ENCODE assay signal across 10 mouse cellular contexts in the genomic region with DNA sequence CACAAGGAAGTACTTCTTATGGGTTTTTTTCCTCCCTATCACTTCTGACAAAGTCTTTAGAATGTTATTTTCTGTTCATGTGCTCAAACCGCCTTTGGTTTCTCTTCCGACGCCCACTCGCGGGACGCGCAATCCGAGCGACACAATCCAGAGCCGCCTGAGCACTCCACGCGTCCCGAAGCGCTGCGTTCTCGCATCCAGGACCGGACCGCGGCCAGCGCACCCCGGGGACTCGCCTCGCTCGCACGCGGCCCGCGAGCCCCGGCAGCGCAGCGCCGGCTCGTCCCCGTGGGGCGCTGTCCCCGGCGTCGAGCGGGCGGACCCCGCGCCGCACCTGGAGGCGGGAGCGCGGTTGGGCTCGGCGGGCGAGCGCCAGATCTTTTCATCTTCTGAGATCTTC. TPM values are rescaled to one million over a fixed set of nuclear protein-coding genes. Genes with fewer than 3 reads are reported as not detected.
DNase-seq lines count a peak whose midpoint lies in the region; ATAC-seq and TF ChIP-seq lines count a peak whose summit lies in the region.
"Not testable (repeated sequence)": the region's sequence is repeated elsewhere in the genome, so short reads cannot be mapped to it uniquely, and the experiment has no call there.
"Had no signal": no experiment of that assay in that cellular context is flagged by ENCODE, and none has a peak within 500 bp of the region (broad histone marks: within the 10 kb centered on the region; RNA-seq: fewer than 3 reads in every experiment).

No protein-coding gene starts in this region.

- peak overlapping the region; percentile 79 for H3K4me2 ChIP-seq in hindbrain, embryonic 15.5 days
- peak overlapping the region; percentile 59 for H3K4me2 ChIP-seq in limb, embryonic 12.5 days
- peak overlapping the region; percentile 73 for H3K4me2 ChIP-seq in neural tube, embryonic 15.5 days

- H3K9me3 ChIP-seq in E14TG2a.4 (ENCODE audit: low read length); hindbrain, embryonic 15.5 days; limb, embryonic 12.5 days; megakaryocyte, embryonic 14.5 days; neural tube, embryonic 15.5 days (replicated peaks): not testable (repeated sequence)

- WGBS in hindbrain, embryonic 15.5 days = 6% methylated on average over 50 of the region's 50 CpGs
- WGBS in limb, embryonic 12.5 days = 4% methylated on average over 50 of the region's 50 CpGs
- WGBS in neural tube, embryonic 15.5 days = 4% methylated on average over 50 of the region's 50 CpGs

- ATAC-seq in hindbrain, embryonic 15.5 days (ENCODE audit: low FRiP score, low read depth); limb, embryonic 12.5 days (ENCODE audit: insufficient number of reproducible peaks, insufficient read depth, low FRiP score, low TSS enrichment, low read depth); neural tube, embryonic 15.5 days (ENCODE audit: low FRiP score): not testable (repeated sequence)

- not testable (repeated sequence) for H3K36me3 ChIP-seq in E14TG2a.4 (ENCODE audit: insufficient read depth, low read length); hindbrain, embryonic 15.5 days; limb, embryonic 12.5 days; megakaryocyte, embryonic 14.5 days (replicated peaks; ENCODE audit: low read length); neural tube, embryonic 15.5 days; testis, adult 2 months (ENCODE audit: control insufficient read depth, insufficient read depth, low read length)

- intact Hi-C loops in gastrocnemius, adult 2 months (cut with DNase I) = not testable (repeated sequence)

- TF ChIP-seq CTCF in E14TG2a.4 (conservative IDR thresholded peaks at IDR 0.05; ENCODE audit: low read length); gastrocnemius, adult 2 months (IDR thresholded peaks at IDR 0.05); testis, adult 2 months (IDR thresholded peaks at IDR 0.05; ENCODE audit: control insufficient read depth, insufficient read depth, insufficient replicate concordance, low read depth, low read length): not testable (repeated sequence)

- not testable (repeated sequence) for H3K27ac ChIP-seq in gastrocnemius, adult 2 months; hindbrain, embryonic 15.5 days (replicated peaks); limb, embryonic 12.5 days; neural tube, embryonic 15.5 days (replicated peaks); testis, adult 2 months (ENCODE audit: control insufficient read depth, insufficient read depth, low read depth, low read length)

- H3K27me3 ChIP-seq in E14TG2a.4 (ENCODE audit: insufficient read depth, low read length) = peaks cover 17% of the 10 kb centered on the region
- not testable (repeated sequence) for H3K27me3 ChIP-seq in hindbrain, embryonic 15.5 days; megakaryocyte, embryonic 14.5 days (replicated peaks); neural tube, embryonic 15.5 days (replicated peaks); testis, adult 2 months (ENCODE audit: control insufficient read depth, insufficient read depth, low read length)
- peaks cover 31% of the 10 kb centered on the region for H3K27me3 ChIP-seq in limb, embryonic 12.5 days

- not testable (repeated sequence) for TF ChIP-seq POLR2A in testis, adult 2 months (IDR thresholded peaks at IDR 0.05; ENCODE audit: control insufficient read depth, low read depth, low read length)

- H3K4me1 ChIP-seq in E14TG2a.4 (replicated peaks; ENCODE audit: low read depth, low read length); hindbrain, embryonic 15.5 days (replicated peaks); limb, embryonic 12.5 days (replicated peaks); megakaryocyte, embryonic 14.5 days; neural tube, embryonic 15.5 days; testis, adult 2 months (ENCODE audit: control insufficient read depth, insufficient read depth, low read length): not testable (repeated sequence)

- not testable (repeated sequence) for H3K9ac ChIP-seq in hindbrain, embryonic 15.5 days; limb, embryonic 12.5 days (replicated peaks); neural tube, embryonic 15.5 days (replicated peaks)

- H3K4me3 ChIP-seq in E14TG2a.4 (replicated peaks; ENCODE audit: low read length) = peak overlapping the region; percentile 49
- H3K4me3 ChIP-seq in gastrocnemius, adult 2 months = peak overlapping the region; percentile 52
- H3K4me3 ChIP-seq in hindbrain, embryonic 15.5 days = peak overlapping the region; percentile 42
- H3K4me3 ChIP-seq in limb, embryonic 12.5 days (replicated peaks) = peak overlapping the region; percentile 40
- H3K4me3 ChIP-seq in megakaryocyte, embryonic 14.5 days (replicated peaks) = peak overlapping the region; percentile 53
- H3K4me3 ChIP-seq in neural tube, embryonic 15.5 days (replicated peaks) = peak overlapping the region; percentile 42
- peak overlapping the region; percentile 29 for H3K4me3 ChIP-seq in testis, adult 2 months (ENCODE audit: control insufficient read depth, low read depth, low read length)

- DNase-seq in embryo, embryonic 11 days = peak; percentile 28
- DNase-seq in gastrocnemius, adult 2 months = not testable (repeated sequence)

RNA-seq across cellular contexts. Expression of gene Ms4a8a, which starts 11.2 kb away (rescaled TPM):
- total RNA-seq in gastrocnemius, adult 2 months (2021) = 1 to 10 TPM in 1 of 2 experiments, under 1 TPM in 1; 0.66 to 1.3 TPM
- not detected in 2 replicates for polyA plus RNA-seq in hindbrain, embryonic 15.5 days (2015; fragmentation: Nextera tagmentation; extraction: Ambion mirVana)
- not detected in 2 replicates for polyA plus RNA-seq in limb, embryonic 12.5 days (2016; fragmentation: Nextera tagmentation; extraction: Ambion mirVana)
- polyA plus RNA-seq in megakaryocyte, embryonic 14.5 days (2012; ENCODE audit: insufficient read depth, low replicate concordance) = not detected in 2 replicates
- 2.3 TPM in 1 of 2 replicates, not detected in the other for polyA plus RNA-seq in neural tube, embryonic 15.5 days (2015; fragmentation: Nextera tagmentation; extraction: Ambion mirVana)
- polyA plus RNA-seq in testis, adult 2 months (2012; rRNA removed) = 0.28 and 0.45 TPM in 2 replicates

RNA-seq across cellular contexts. Expression of gene 1700017D01Rik, which starts 38.5 kb away (rescaled TPM):
- total RNA-seq in gastrocnemius, adult 2 months (2021) = not detected
- not detected in 2 replicates for polyA plus RNA-seq in hindbrain, embryonic 15.5 days (2015; fragmentation: Nextera tagmentation; extraction: Ambion mirVana)
- polyA plus RNA-seq in limb, embryonic 12.5 days (2016; fragmentation: Nextera tagmentation; extraction: Ambion mirVana) = not detected in 2 replicates
- polyA plus RNA-seq in megakaryocyte, embryonic 14.5 days (2012; ENCODE audit: insufficient read depth, low replicate concordance) = not detected in 2 replicates
- not detected in 2 replicates for polyA plus RNA-seq in neural tube, embryonic 15.5 days (2015; fragmentation: Nextera tagmentation; extraction: Ambion mirVana)
- polyA plus RNA-seq in testis, adult 2 months (2012; rRNA removed) = 408 and 421 TPM in 2 replicates
- total RNA-seq: adrenal gland, adult 8-10 months; heart, postnatal 25 days had no signal

Comparison
In these comparisons a context has a peak if more than half of its experiments do, and no peak if none do; other contexts are left out.
1. RNA of gene 1700017D01Rik, which starts 38.5 kb away (polyA plus RNA-seq): 408 to 421 TPM in testis, adult 2 months; not detected in hindbrain, embryonic 15.5 days, not detected in limb, embryonic 12.5 days, not detected in megakaryocyte, embryonic 14.5 days and not detected in neural tube, embryonic 15.5 days; every median in the first group is over 100 times any median in the second.
2. Peak in every context shown above with its lines, with median percentiles within 50 percentile points of each other: H3K4me3 ChIP-seq and H3K4me2 ChIP-seq.